Mouse (Mus musculus) CH12.LX (cell line): Measurements from ENCODE around the gene Abhd12. TPM values are rescaled to one million over a fixed set of nuclear protein-coding genes. Genes with fewer than 3 reads are reported as not detected.
A peak's percentile ranks its signal among the peaks of the same experiment; 100 is the strongest.

Experiments
- DNase-seq: peaks from one replicate; pipeline ENCODE4 v3.0.0-alpha.2; 2013; ENCODE audit errors: extremely low read depth
- H3K27ac ChIP-seq: 2 replicates; pipeline ENCODE4 v1.5.1; 2012; ENCODE audit warnings: low read depth, mild to moderate bottlenecking, control low read depth, moderate library complexity; ENCODE audit not compliant: insufficient read depth
- H3K27me3 ChIP-seq: replicated peaks from 2 replicates; pipeline ENCODE3; 2012; ENCODE audit warnings: inconsistent platforms
- H3K36me3 ChIP-seq, 2 experiments: replicated peaks in 1 of 2; 2 replicates each; pipeline versions ENCODE3 to v1.6.1; 2012; ENCODE audit warnings: inconsistent platforms in 1 of 2, low read length in 1 of 2, mild to moderate bottlenecking in 1 of 2, mixed read lengths in 1 of 2, moderate library complexity in 1 of 2; ENCODE audit not compliant: control insufficient read depth in 1 of 2, insufficient read depth in 1 of 2
- H3K4me1 ChIP-seq, 2 experiments: 2 replicates each; pipeline ENCODE4 v1.6.1; 2012; ENCODE audit warnings: inconsistent platforms in 1 of 2, moderate library complexity in 1 of 2; ENCODE audit not compliant: insufficient read depth in 2 of 2, control insufficient read depth in 1 of 2
- H3K4me2 ChIP-seq: 2 replicates; pipeline ENCODE4 v1.6.1; 2012; ENCODE audit warnings: low read depth, mild to moderate bottlenecking, control low read depth; ENCODE audit not compliant: poor library complexity, insufficient read depth, severe bottlenecking
- H3K4me3 ChIP-seq, 3 experiments: fragments of 150-350 bp in 1 of 3; sonication (generic) in 1 of 3; replicated peaks in 1 of 3; 2 replicates each; pipeline versions ENCODE3 to v1.5.1; 2011 to 2012; ENCODE audit warnings: low read depth in 2 of 3, low read length in 2 of 3, mild to moderate bottlenecking in 2 of 3, moderate library complexity in 2 of 3, control low read depth in 1 of 3, improper control_type of control experiment in 1 of 3, inconsistent platforms in 1 of 3, mixed read lengths in 1 of 3; ENCODE audit not compliant: poor library complexity in 1 of 3
- H3K79me2 ChIP-seq: replicated peaks from 2 replicates; pipeline ENCODE4 v1.6.1; 2012; ENCODE audit warnings: mild to moderate bottlenecking, moderate library complexity; ENCODE audit not compliant: control insufficient read depth, poor library complexity, insufficient read depth, severe bottlenecking; ENCODE audit errors: extremely low read depth
- H3K9ac ChIP-seq: 2 replicates; pipeline ENCODE4 v1.6.1; 2012; ENCODE audit warnings: low read depth, mild to moderate bottlenecking, control low read depth, moderate library complexity; ENCODE audit not compliant: insufficient read depth
- H3K9me3 ChIP-seq: replicated peaks from 2 replicates; pipeline ENCODE3; 2012; ENCODE audit warnings: low read length, inconsistent platforms, mixed read lengths
- CHD2 ChIP-seq: IDR thresholded peaks from 2 replicates; pipeline ENCODE4 v1.6.1; 2011; ENCODE audit warnings: low read length, improper control_type of control experiment
- CTCF ChIP-seq, 2 experiments: IDR thresholded peaks in 1 of 2; conservative IDR thresholded peaks in 1 of 2; 2 replicates each; pipeline ENCODE4 v1.5.1; 2011 to 2012; ENCODE audit warnings: low read depth in 2 of 2, low read length in 2 of 2, improper control_type of control experiment in 1 of 2, inconsistent platforms in 1 of 2, mild to moderate bottlenecking in 1 of 2, moderate library complexity in 1 of 2
- E2F4 ChIP-seq: IDR thresholded peaks from 2 replicates; pipeline ENCODE4 v1.6.1; 2011; ENCODE audit warnings: low read depth, low read length, improper control_type of control experiment; ENCODE audit not compliant: insufficient replicate concordance
- HCFC1 ChIP-seq: IDR thresholded peaks from 2 replicates; pipeline ENCODE4 v1.6.1; 2012; ENCODE audit warnings: low read depth, mild to moderate bottlenecking, inconsistent platforms, low read length, improper control_type of control experiment
- IRF4 ChIP-seq: IDR thresholded peaks from 2 replicates; pipeline ENCODE4 v1.6.1; 2014; ENCODE audit warnings: low read depth, mild to moderate bottlenecking, inconsistent platforms, low read length, improper control_type of control experiment
- JUND ChIP-seq: conservative IDR thresholded peaks from 2 replicates; pipeline ENCODE4 v1.6.1; 2011; ENCODE audit warnings: low read depth, low read length, improper control_type of control experiment
- KAT2A ChIP-seq: IDR thresholded peaks from 2 replicates; pipeline ENCODE4 v1.6.1; 2012; ENCODE audit warnings: low read length, improper control_type of control experiment, inconsistent platforms; ENCODE audit not compliant: insufficient replicate concordance
- MAFK ChIP-seq: IDR thresholded peaks from 2 replicates; pipeline ENCODE4 v1.6.1; 2011; ENCODE audit warnings: low read length, improper control_type of control experiment; ENCODE audit not compliant: insufficient replicate concordance
- MAZ ChIP-seq: IDR thresholded peaks from 2 replicates; pipeline ENCODE4 v1.6.1; 2012; ENCODE audit warnings: low read depth, mild to moderate bottlenecking, inconsistent platforms, low read length, improper control_type of control experiment, moderate library complexity
- NELFE ChIP-seq: IDR thresholded peaks from 2 replicates; pipeline ENCODE4 v1.6.1; 2011; ENCODE audit warnings: low read depth, low read length, improper control_type of control experiment
- PAX5 ChIP-seq: IDR thresholded peaks from 2 replicates; pipeline ENCODE4 v1.6.1; 2012; ENCODE audit warnings: low read length, inconsistent platforms, mixed read lengths
- RAD21 ChIP-seq: IDR thresholded peaks from 2 replicates; pipeline ENCODE4 v1.6.1; 2011; ENCODE audit warnings: low read depth, mild to moderate bottlenecking, low read length, improper control_type of control experiment, moderate library complexity
- USF2 ChIP-seq: conservative IDR thresholded peaks from 2 replicates; pipeline ENCODE4 v1.6.1; 2011; ENCODE audit warnings: low read depth, low read length, improper control_type of control experiment
- ZC3H11A ChIP-seq: IDR thresholded peaks from 2 replicates; pipeline ENCODE4 v1.6.1; 2012; ENCODE audit warnings: low read depth, mild to moderate bottlenecking, inconsistent platforms, low read length, improper control_type of control experiment
- ZMIZ1 ChIP-seq: IDR thresholded peaks from 2 replicates; pipeline ENCODE4 v1.6.1; 2012; ENCODE audit warnings: low read depth, mild to moderate bottlenecking, inconsistent platforms, low read length, improper control_type of control experiment
- dilution Hi-C: fragments of 300-500 bp; cut with MboI; formaldehyde crosslinking; loops from 2 replicates; pipeline ENCODE4 v1.14.3; 2020; ENCODE audit warnings: low sequenced_read_pairs; ENCODE audit not compliant: extremely low pct_unique_long_range_greater_than_20kb, extremely low pct_ligation_motif_present
- in situ Hi-C: fragments of 300-500 bp; cut with MboI; formaldehyde crosslinking; loops from 3 replicates; pipeline ENCODE4 v1.14.3; 2019; ENCODE audit warnings: low sequenced_read_pairs, low pct_ligation_motif_present, low pct_unique_long_range_greater_than_20kb, mixed read lengths
- polyA plus RNA-seq: library from polyadenylated mRNA; unstranded; fragments of >175 nt; gene quantifications from 2 replicates; pipeline ENCODE4 v1.2.1, GENCODE M21; 2012; ENCODE audit warnings: low read depth; ENCODE audit not compliant: insufficient read length
- total RNA-seq, 2 experiments: library from RNA; depleted of rRNA; stranded (reverse); fragments of 300-350 nt in 1 of 2; fragments of >200 nt in 1 of 2; gene quantifications; 2 replicates each; pipeline ENCODE4 v1.2.3; 2012 to 2014

The Abhd12 gene
- total and polyA plus RNA-seq, 3 experiments = 43.6 to 51.5 (median 51.3) TPM

DNA sequence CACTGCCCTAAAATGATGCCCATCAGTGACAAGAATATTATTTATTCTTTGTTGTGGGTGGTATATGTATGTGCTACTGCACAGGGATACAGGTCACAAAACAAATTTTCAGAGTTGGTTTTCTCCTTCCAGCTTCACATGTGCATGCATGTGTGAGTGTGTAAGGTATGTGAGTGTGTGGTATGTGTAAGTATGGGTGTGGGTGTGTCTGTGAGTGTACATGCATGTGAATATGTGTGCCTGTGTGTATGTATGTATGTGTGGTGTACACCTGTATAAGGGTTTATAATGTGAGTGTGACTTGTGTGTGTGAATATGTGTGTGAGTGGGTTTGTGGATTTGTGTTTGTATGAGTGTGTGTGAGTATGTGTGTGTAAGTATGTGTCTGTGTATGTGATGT, 49.4 kb downstream of the Abhd12 start:
- in situ Hi-C loops = no loop called here
- dilution Hi-C loops = no loop called here
- peaks cover 7 to 36% of the 10 kb centered on the region in 2 experiments for H3K36me3 ChIP-seq

DNA sequence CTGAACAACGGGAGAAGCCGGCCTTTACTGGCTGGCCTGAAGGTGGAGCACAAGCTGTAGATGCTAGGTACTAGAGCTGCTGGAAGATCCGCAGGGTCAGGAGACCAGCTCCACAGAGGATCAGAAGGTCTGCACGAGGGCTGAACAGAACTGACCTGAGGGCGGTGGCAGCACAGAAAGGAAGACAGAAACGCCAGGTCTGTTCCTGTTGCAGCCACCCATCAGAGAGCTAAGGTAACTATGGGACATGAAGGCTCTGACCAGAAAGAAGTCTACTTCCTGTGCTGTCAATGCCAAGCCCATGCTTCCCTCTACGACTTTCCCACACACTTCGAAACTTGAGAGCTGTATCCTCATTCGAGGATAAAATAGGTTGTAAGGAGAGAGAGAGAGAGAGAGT, 53.3 kb downstream of the Abhd12 start:
- DNase-seq = no peak
- H3K9me3 ChIP-seq = no peaks in the 10 kb centered on the region
- in situ Hi-C loops = no loop called here
- H3K4me1 ChIP-seq = peaks cover under 1 to 9% of the 10 kb centered on the region in 2 experiments; a peak in 3 of 4 replicates
- dilution Hi-C loops = no loop called here
- no peak overlapping the region for H3K4me2 ChIP-seq
- H3K9ac ChIP-seq = no peak overlapping the region
- H3K79me2 ChIP-seq = no peaks in the 10 kb centered on the region; the same call in none of the 2 replicates
- no peak overlapping the region for H3K27ac ChIP-seq
- peak in 1 of 2 experiments; percentile 24; a peak in 2 of 4 replicates for TF ChIP-seq CTCF (conservative IDR thresholded peaks at IDR 0.05 in 1 of 2, IDR thresholded peaks at IDR 0.05 in 1 of 2; ENCODE audit: low read depth in 2 of 2, low read length in 2 of 2)
- TF ChIP-seq ZMIZ1 = no peak
- no peak overlapping the region for H3K4me3 ChIP-seq
- H3K36me3 ChIP-seq = peaks cover 11 to 51% of the 10 kb centered on the region in 2 experiments
- no peaks in the 10 kb centered on the region for H3K27me3 ChIP-seq

More for the DNA sequence above, 49.4 kb downstream of the Abhd12 start:
- no peaks in the 10 kb centered on the region for H3K9me3 ChIP-seq
- H3K4me2 ChIP-seq = no peak overlapping the region
- peaks cover 10 to 31% of the 10 kb centered on the region in 2 experiments for H3K4me1 ChIP-seq
- no peak overlapping the region for H3K9ac ChIP-seq
- H3K4me3 ChIP-seq = no peak overlapping the region
- no peak overlapping the region for H3K27ac ChIP-seq
- DNase-seq = no peak
- no peaks in the 10 kb centered on the region for H3K27me3 ChIP-seq
- no peaks in the 10 kb centered on the region for H3K79me2 ChIP-seq
- no peak for TF ChIP-seq PAX5
- no peak for TF ChIP-seq MAZ
- TF ChIP-seq E2F4 = no peak
- TF ChIP-seq NELFE = no peak
- TF ChIP-seq JUND = no peak
- no peak for TF ChIP-seq CHD2
- TF ChIP-seq HCFC1 = no peak
- TF ChIP-seq KAT2A = no peak
- TF ChIP-seq MAFK = no peak
- no peak for TF ChIP-seq USF2
- no peak for TF ChIP-seq IRF4
- no peak for TF ChIP-seq RAD21
- no peak for TF ChIP-seq ZMIZ1

DNA sequence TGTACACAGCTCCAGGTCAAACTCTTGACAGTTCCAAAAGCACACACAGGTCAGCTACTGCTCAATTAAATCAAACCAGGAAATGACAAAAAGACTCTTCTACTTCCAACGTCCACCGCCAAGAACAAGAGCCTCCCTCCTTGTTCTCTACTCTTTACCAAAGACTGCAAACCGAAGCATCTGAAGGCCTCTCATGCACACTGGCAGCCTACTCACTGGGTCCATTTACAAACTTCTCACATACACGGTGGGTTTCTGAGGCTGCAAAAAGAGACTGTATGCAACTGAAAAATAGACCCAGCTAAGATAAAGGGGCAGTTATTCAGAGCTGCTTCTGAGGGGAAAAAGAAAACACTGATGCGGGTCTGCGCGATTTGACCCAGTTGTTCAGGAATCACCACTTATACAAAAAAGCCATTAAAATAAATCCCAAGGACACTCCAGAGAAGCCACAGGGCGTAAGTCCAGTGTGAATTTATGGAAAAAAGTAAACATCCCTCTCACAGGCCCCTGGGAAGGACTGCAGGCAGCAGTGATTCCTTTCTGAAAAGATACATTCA, 57.0 kb downstream of the Abhd12 start:
- no peak for TF ChIP-seq MAZ
- no peak for TF ChIP-seq ZC3H11A
- TF ChIP-seq ZMIZ1 = no peak
- Histone ChIP-seq H3K9ac (no peak overlapping the region), H3K36me3 (peaks cover 7 to 52% of the 10 kb centered on the region in 2 experiments), H3K9me3 (no peaks in the 10 kb centered on the region), H3K27me3 (no peaks in the 10 kb centered on the region), H3K4me3 (no peak overlapping the region), H3K79me2 (no peaks in the 10 kb centered on the region; the same call in none of the 2 replicates), H3K4me1 (peaks cover 28 to 46% of the 10 kb centered on the region in 2 experiments), H3K4me2 (no peak overlapping the region), H3K27ac (no peak overlapping the region)
- DNase-seq = no peak
- in situ Hi-C loops = loop anchor here (25.0 kb wide), 1 partner anchor 165 kb away; no protein-coding TSS in a partner anchor
- dilution Hi-C loops = no loop called here
